Mouse (Mus musculus) adrenal gland, postnatal 4 days (tissue): ENCODE results near the gene Gsg1l. TPM values are rescaled to one million over a fixed set of nuclear protein-coding genes. Genes with fewer than 3 reads are reported as not detected.

Source experiments
- DNase-seq, 2 experiments: peaks; one replicate each; pipeline ENCODE4 v3.0.0; 2021 to 2022; ENCODE audit warnings: low spot score in 2 of 2, mixed read lengths in 2 of 2
- total RNA-seq, 2 experiments: library from RNA; stranded (reverse); gene quantifications; 2 replicates each; pipeline ENCODE4 v1.2.3; 2021

The Gsg1l gene
- total RNA-seq, 2 experiments from 2014 or later = 13.2 to 13.9 TPM

DNA sequence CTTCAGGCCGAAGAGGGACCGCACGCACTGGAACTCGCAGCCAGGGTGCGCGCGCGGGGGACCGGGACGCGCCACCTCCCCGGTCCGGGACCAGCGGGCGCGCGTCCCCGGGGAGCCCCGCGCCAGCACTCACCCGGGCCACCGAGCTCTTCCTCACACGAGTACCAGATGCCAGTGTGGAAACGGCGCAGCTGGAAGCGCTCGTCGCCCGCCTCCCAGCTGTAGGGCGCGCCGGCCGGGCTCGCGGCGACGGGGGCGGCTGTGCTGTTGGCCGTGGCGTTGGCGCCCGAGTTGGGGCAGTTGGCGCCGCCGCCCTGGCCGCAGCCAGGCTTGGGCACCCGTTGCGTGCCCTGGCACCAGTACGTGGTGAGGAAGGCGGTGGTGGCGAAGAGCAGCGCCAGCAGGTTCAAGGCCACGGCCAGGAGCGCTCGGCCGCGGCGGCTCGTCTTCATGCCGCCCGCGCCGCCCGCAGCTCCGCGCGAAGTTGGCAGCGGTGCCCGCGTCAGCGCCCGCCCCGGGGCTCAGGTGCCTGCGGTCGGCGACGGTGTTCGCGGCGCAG is 405 bp downstream of the Gsg1l start:
- DNase-seq = no peak

DNA sequence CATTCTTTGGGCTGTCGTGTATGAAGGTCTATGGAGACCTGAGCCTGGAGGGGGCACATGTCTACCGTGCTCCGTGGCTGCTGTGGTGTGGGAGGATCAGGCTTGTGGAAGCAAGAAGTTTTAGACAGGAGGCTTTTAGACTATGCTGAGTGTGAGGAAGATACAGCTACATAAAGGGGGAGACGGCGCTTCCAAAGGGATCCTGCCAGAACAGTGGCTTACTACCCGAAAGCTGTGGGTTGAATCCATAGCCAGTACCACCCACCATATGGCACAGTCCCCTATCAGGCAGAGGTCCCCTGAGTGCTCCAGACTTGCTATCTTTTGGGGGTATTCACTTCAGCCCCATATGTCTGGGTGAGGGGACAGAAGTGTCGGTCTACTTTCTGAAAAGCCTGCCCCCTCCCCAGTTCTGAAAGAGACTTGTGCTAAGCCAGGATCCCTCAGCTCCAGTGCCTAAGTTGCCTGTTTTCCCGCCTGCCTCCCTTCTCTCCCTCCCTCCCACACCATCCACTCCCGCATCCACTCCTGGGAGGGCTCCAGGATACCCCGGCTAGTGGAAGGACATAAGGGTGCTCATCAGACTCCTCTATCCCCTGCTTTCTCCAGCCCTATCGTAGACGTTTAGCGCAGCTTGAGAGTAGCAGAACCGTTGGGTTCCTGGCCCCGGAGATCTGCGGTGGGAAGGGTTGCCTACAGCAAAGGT is 1.1 kb downstream of the Gsg1l start:
- DNase-seq = no peak

DNA sequence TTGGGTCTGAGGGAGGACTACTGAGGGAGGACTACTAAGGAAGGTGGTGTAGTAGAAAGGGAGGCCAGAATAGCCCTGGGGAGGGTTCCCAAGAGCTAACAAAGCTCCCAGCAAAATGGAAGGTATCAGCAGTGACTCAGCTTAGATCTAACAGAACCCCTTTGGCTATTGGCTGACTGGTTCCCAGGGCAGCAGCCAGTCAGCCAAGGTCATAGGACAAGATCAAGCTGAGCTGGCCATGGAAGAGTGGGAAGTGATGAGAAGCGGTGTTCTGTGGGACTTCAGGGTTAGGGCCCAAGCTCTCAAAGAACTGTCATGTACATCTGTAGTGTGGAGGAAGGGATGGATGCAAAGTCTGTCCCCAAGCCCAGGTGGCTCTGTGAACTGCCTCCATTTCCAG is 5.3 kb downstream of the Gsg1l start:
- no peak for DNase-seq

DNA sequence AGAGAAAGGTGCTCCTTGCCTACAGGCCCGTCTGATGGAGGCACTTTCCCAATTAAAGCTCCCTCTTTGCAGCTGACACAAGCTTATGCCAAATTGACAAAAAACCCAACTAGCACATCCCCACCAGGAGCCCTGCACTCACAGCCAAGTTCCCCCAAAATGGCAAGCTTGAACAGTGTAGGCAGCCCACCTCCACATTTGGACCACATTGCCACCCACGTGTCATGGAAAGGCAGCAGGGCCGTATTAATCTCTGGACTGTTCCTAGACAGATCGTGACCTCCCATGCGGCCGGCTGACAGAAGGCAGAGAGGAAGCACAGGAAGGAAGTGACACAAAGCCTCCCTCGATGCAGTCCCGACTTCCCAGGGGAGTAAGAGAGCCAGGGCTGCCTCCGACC is 7.2 kb downstream of the Gsg1l start:
- DNase-seq = no peak

DNA sequence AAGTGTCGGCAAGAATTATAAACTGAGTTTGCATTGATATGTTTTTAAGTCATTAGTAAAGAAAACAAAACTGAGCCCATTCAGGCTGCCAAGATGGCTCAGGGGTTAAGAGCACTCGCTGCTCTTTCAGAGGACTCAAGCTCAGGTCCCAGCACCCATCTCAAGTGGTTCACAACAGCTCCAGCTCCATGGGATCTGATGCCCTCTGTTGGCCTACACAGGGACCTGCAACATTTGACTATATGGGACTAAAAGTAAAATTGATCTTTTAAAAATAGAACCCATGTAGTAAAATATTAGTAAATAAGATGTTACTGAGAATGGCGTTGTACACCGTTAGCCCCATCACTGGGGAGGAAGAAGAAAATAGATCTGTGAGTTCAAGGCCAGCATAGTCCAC is 11.9 kb downstream of the Gsg1l start:
- no peak for DNase-seq

DNA sequence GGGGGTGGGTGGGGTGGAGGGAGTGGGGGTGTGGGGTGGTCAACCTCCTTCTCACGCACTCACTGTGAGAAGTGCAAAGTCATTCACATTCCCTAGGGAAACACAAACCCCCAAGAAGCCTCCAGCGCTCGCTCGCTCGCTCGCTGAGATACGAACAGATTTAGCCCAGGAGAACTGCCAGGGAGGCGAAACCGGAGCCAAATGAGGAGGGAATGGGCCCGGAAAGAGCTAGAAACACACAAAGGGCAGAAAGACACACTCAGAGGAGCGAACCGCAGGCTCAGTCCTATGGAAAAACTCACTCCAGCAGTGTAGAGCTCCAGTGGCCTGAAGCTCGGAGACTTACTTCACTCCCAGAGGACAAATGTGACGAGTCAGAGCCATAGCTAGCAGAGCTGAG is 15.4 kb downstream of the Gsg1l start:
- no peak for DNase-seq

DNA sequence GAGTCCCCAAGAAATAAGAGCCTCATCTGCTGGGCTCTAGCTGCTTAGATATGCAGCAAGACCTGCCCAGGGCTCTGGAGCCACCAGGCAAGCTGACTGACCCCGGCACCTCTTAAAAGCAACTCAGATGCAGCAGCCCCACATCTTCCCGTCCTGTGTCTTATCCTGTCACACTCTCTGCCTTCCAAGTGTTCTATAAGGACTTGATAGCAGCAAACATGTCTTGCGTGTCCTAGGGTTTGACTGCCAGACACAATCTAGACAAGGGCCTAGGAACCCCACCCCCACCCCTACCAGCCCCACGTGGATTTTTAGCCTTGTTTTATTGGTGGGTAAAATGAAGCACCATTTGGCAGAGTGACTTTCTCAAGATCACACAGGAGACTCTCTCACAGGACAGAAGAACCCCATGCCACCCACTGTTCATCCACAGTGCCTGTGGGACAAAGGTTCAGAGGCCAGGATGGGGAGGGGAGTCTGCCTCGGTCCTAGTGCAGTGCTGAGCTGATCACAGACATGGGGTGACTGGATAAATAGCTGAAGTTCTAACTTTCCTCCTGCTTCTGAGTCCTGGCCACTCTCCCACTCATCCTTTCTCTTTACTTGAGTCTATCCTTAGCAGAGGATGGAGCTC is 16.9 kb downstream of the Gsg1l start:
- DNase-seq = no peak

DNA sequence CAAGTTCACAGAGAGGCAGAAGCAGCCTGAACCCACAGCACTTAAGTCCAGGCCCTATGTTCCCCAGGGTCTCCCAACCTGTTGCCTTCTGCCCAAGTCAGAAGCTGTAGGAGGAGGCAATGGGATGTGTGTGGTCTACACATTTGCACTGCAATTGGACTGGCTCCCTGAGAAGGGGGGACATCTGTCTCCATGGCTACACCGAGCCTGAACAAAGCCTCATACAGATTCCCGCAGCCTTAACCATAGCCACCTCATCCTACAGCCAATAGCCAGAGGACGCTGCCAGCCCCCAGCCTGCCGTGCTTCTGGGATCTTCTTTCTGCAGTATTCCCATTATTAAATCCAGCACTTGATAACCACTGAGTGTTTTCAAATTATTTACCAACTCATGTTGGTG is 20.0 kb downstream of the Gsg1l start:
- DNase-seq = no peak

DNA sequence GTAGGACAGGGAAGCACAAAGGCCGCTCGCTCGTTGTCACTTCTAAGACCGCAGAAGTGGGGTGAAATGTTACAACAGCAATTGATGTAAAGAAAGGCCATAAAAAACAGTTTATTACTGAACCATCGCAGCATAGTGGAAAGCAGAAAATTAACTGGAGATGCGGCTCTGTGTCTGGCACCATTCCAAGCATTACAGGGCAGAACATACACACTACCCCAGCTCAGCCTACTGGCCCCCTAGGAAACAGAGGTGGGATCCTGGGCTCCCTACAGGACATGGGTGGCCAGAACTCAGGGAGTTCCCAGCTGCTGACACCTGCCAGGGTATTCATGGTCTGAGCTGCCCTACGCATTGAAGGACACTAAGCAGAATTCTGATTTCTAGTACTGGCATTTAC is 23.3 kb downstream of the Gsg1l start:
- DNase-seq = no peak

DNA sequence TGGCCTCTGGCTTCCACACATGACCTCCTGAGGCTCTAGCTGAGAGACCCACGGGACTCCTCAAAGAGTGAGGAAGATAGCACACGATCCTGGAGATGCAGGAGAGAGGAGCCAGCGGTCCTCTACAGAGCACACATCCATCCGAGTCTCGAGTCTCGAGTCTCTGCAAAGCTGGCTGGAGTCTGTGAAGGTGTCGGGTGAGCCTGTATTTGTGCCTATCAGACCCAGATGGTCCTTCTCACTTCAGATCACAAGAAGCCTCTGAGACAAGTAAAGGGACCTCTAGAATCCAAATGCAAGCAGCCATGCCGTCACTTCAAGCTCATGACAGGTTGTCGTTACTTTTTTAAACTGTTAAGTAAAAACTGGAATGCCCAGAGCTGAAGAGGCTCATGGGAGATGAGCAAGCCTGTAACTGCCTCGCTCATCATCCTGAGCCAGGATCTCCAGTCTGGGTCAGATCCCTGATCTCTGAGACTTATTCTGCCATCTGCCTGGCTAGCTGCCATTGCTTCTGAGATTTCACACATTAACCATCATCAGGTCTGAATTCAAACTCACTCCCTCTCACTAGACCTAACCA is 24.8 kb downstream of the Gsg1l start:
- no peak for DNase-seq

DNA sequence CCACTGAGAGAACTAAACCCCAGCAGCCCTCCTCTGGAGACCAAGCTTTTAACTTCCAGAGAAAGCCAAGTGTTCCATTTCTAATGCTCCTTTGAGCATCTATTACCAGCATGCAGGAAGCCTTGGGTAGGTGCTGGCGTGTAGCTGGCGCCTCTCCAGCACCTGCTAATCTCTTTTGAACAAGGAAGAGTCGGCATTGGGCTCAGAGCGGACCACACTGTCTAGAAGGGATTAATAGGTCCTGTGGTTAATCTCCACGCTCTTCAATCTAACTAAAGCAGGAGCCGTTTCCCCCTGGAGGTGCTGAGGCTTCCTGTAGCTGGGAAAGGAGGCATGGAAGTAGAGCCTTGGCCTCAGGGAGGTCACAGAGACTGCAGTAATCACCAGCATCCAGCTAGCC is 27.6 kb downstream of the Gsg1l start:
- DNase-seq = no peak

DNA sequence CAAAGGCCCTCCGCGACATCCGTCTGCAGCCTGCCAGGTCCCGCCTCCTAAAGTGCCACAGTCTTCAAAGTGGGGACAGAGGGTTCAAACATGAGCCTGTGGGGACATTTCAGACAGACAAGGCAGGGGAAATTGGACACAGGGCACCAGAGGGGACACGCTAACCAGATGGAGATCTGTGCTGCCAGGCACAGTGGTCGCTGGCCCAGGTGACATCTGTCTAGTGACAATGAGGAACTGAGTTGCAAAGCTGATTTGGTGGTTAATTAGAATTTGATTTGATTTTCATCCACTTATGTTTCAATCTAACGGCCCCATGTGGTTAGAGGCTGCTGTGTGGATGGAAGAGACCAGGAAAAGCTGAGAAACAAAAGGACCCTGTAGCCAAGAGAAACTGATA is 28.6 kb downstream of the Gsg1l start:
- DNase-seq = no peak

DNA sequence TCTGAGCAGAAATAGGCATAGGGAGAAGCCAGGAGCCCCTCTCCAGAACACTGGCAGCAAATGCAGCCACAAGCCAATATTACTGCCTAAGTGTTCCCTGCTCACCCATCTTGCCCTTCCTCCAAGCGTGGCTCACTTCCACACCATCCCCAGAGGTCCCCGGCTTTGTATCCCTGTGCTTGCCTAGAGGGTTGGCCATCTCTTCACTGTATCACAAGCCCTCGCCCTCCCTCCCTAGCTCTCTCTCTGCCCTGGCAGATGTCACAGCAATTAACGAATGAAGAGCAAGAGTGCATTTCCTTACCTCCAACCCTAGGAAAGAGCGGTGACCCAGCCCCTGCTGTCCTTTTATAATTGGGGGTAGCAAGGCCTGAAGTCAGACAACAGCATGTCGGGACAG is 30.3 kb downstream of the Gsg1l start:
- DNase-seq = no peak

DNA sequence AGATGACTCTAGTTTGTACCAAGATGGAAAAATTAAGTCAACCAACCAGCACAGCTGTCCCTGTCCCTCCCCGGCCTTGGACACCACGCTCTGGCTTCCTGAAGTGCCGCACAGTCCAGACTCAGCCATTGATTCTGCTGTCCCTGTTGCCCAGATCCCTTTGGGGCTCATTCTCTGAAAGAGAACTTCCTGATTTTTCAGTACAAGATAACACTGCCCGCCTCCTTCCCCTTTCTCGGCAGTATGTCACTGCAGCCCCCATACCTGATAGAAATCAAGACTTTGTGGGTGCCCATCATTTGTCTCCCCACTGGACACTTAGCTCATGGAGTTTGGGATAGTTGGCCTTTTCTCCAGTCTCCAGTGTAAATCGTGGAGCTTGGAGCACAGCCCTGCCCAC is 37.1 kb downstream of the Gsg1l start:
- no peak for DNase-seq

DNA sequence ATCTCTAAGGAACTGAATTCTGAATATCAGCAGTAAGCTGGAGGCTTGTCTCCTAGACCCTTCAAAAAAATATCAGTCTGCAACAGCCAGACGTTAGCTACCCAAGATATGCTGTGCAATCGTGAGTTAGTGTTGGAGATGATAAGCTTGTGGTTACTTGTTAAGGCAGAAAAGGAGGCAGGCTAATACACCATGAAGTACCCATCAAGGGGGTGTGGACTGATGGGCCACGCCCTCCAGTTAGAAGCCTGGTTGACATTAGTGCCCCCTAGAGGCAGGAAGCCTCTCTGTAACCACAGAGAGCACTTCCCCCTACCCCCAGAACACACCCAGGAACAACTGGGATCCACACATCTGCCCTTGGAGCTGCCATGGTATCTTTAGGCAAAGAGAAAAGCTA is 39.9 kb downstream of the Gsg1l start:
- DNase-seq = no peak

DNA sequence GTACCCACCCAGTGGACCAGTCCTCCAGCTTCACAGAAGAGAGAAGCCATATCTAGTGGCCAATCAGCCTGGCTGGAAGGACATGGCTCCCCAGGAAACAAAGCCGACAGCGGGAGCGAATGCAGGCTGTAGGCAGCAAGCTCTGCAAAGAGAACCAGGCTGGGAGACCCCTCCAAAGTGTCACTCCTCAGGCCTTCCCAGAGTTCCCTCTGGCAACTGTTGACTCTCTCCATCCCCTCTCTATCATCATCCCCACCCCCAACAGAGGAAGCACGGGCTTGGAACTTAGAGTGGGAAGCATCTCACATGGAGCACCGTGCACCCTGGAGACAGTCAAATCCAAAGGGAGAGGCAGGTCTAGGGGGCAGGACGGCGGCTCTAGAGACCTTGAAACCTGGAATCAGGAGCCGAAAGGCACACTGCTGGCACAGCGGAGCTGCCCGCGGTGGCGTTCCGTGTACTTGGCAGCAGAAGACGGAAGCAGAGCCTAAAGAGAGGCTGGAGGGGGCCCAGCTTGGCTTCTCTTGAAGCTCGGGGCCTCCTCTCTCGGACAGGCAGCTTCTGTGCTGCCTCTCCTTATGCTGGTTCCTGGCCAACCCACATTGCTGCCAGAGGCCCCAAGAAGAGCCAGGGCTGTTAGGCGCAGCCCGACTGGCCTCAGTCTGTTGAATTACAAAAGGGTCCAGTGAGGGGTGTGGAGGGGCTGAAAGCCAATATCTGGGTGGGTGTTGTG is 41.3 kb downstream of the Gsg1l start:
- no peak for DNase-seq

DNA sequence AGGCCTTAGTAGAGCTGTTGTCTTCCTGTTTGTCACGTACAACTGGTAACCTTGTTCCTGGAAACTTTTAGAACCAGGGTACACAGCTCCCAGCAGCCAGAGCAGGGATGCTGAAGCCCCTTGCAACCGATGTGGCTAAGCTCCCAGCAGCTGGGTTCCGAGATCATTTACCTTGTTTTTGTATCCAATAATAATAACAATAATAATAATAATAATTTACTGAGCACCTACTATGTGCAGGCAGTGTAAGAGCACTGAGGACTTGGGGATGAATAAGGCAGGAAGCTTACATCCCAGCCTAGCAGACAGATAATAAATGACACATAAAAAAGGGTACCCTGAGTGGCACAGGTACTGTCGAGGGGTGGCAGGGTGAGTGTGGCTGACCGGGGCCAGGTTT is 42.4 kb downstream of the Gsg1l start:
- no peak for DNase-seq

DNA sequence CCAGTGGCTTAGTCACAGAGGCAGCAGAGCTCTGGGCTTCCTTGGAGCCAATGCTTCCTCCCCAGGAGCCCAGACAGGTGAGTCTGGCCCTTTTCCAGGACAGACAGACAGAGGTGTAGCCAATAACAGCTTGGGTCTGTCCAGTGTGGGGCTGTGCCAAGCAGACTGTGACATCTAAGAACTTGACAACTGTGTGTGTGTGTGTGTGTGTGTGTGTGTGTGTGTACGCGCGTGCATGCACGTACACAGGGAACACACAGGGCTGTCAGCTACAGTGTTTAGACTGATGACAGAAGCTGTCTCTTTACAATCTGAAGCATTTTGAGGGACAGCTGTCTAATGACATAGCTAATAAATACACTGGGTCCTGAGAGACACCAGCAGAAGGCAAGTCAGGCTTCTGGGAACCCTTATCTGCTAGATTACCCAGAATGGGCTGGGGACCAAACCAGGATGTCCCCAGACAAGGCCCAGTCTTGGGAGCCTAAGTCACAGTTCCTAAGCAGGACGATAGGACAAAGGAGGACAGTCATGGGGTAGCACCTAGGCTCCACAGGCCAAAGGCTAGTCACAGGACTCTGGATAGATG is 42.9 kb downstream of the Gsg1l start:
- no peak for DNase-seq

DNA sequence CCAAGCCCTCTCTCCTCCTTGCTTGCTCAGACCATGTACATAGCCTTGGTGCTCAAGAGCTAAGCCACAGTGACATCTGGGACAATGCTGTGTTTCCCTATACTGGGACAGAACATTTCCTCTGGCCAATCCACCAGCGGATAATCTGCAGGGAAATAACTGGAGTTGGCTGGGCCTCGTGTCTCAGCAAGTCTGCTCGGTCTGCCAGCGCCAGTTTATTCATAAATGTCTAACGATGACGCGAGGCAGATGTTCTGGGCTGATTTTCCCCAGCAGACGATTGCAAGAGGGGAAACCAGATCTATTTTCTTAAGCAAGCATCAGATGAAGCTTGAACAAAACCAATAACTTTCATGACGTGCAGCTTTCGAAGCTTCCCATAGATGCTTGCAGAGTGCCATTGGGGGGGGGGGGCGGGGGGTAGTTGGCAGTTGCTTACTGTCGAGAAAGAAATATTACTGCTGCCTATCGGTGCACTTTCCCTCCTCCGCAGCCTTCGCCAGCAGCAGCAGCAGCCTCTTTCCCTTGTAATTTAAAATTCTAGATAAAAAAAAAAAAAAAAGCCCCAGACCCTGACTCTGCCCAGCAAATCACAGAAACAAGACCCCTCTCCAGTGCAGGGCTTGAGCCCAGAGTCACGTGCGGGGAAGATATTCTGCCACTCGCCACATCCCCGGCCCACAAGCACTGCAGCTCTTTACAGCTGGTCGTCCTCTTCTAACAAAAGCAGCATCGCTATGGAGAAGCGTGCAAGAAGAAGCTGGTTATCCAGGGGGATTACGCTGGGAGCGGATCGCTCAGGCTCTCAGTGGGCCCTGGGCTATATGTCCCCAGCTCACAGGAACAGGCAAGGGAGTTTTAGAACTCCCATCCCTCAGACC is 43.6 kb downstream of the Gsg1l start:
- DNase-seq = no peak

DNA sequence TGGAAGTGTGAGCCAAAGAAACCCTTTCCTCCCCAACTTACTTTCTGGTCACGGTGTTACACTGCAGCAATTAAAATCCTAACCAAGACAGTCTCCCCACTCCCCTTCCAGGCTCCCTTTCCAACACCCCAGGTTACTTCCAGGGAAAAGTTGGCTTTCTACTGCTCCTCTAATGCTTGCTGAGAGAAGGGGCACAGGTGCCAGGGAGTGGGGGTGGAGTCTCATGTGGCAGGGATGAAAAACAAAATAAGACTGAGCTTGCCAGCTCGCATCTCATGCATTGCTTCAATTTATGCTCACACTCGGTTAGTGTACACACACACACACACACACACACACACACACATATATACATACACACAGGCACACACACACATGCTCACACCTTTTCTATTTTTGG is 46.9 kb downstream of the Gsg1l start:
- no peak for DNase-seq
